Mouse (Mus musculus) thymus, adult 2 months (tissue): ENCODE measurements around the gene Cxcr5. TPM values are rescaled to one million over a fixed set of nuclear protein-coding genes. Genes with fewer than 3 reads are reported as not detected.
A peak's percentile ranks its signal among the peaks of the same experiment; 100 is the strongest.

ENCODE experiments used
- DNase-seq: peaks from one replicate; pipeline ENCODE4 v3.0.0; 2021
- H3K27ac ChIP-seq: fragments of 200-500 bp; 2 replicates; pipeline ENCODE4 v1.5.1; 2012; ENCODE audit warnings: low read length, control low read depth; ENCODE audit not compliant: control insufficient read depth, insufficient read depth
- H3K27me3 ChIP-seq: fragments of 200-500 bp; 2 replicates; pipeline ENCODE4 v1.6.1; 2012; ENCODE audit warnings: mild to moderate bottlenecking, low read length, moderate library complexity, mixed read lengths; ENCODE audit not compliant: control insufficient read depth, insufficient read depth
- H3K36me3 ChIP-seq: fragments of 200-500 bp; 2 replicates; pipeline ENCODE4 v1.6.1; 2012; ENCODE audit warnings: mild to moderate bottlenecking, low read length, moderate library complexity; ENCODE audit not compliant: control insufficient read depth, insufficient read depth
- H3K4me1 ChIP-seq: fragments of 200-500 bp; replicated peaks from 2 replicates; pipeline ENCODE4 v1.6.1; 2012; ENCODE audit warnings: low read length; ENCODE audit not compliant: control insufficient read depth, insufficient read depth
- H3K4me3 ChIP-seq: fragments of 200-500 bp; 2 replicates; pipeline ENCODE4 v1.5.1; 2012; ENCODE audit warnings: mild to moderate bottlenecking, low read length, control low read depth, moderate library complexity; ENCODE audit not compliant: control insufficient read depth, insufficient read depth
- CTCF ChIP-seq: fragments of 200-500 bp; IDR thresholded peaks from 2 replicates; pipeline ENCODE4 v1.5.1; 2012; ENCODE audit warnings: mild to moderate bottlenecking, control low read depth, low read length, moderate library complexity, borderline replicate concordance; ENCODE audit not compliant: control insufficient read depth, poor library complexity, insufficient read depth; ENCODE audit errors: extremely low read depth
- POLR2A ChIP-seq: fragments of 200-500 bp; IDR thresholded peaks from 2 replicates; pipeline ENCODE4 v1.6.1; 2012; ENCODE audit warnings: mild to moderate bottlenecking, low read length, control low read depth, moderate library complexity; ENCODE audit not compliant: control insufficient read depth, poor library complexity, insufficient read depth; ENCODE audit errors: extremely low read depth
- WGBS: fragments of 180-500 bp; shearing (Covaris S2); methylation state at CpG from one replicate; pipeline ENCODE4 v1.1.7; 2018; 5-methylcytosine and 5-hydroxymethylcytosine counted together
- polyA plus RNA-seq: library from polyadenylated mRNA; depleted of rRNA; stranded (reverse); fragments of >200 nt; gene quantifications from 2 replicates; pipeline ENCODE4 v1.2.3, GENCODE M21; 2012

Cxcr5 gene
- polyA plus RNA-seq, 1 experiment, result 7.7 TPM

GRCm38 (mm10) chr9:44504893-44505823 lies 56.5 kb downstream of the Cxcr5 start:
- H3K4me1 ChIP-seq, result peaks cover 12% of the 10 kb centered on the region
- DNase-seq, result no peak
- no peaks in the 10 kb centered on the region for H3K27me3 ChIP-seq
- H3K36me3 ChIP-seq, result no peaks in the 10 kb centered on the region; the same call in 1 of the 2 replicates
- no peak overlapping the region for H3K27ac ChIP-seq
- H3K4me3 ChIP-seq, result no peak overlapping the region
- 96% methylated on average over 20 of the region's 20 CpGs for WGBS
- no peak for TF ChIP-seq CTCF
- no peak for TF ChIP-seq POLR2A

- no peaks in the 10 kb centered on the region for H3K27me3 ChIP-seq
- H3K4me3 ChIP-seq, result no peak overlapping the region
- DNase-seq, result peak; percentile 89
- H3K27ac ChIP-seq, result no peak overlapping the region
- no peaks in the 10 kb centered on the region; the same call in 1 of the 2 replicates for H3K36me3 ChIP-seq
- 4% methylated on average over 4 of the region's 4 CpGs for WGBS
- no peak for TF ChIP-seq CTCF
- H3K4me1 ChIP-seq, result peaks cover 22% of the 10 kb centered on the region
Measured at GRCm38 (mm10) chr9:44502006-44502405, 59.7 kb downstream of the Cxcr5 start.

- no peak overlapping the region for H3K27ac ChIP-seq
- no peaks in the 10 kb centered on the region for H3K36me3 ChIP-seq
- 89% methylated on average over 10 of the region's 10 CpGs for WGBS
- H3K4me3 ChIP-seq, result no peak overlapping the region
- DNase-seq, result no peak
- peaks cover 28% of the 10 kb centered on the region for H3K4me1 ChIP-seq
- H3K27me3 ChIP-seq, result no peaks in the 10 kb centered on the region
- TF ChIP-seq CTCF (no peak), POLR2A (no peak)
Measured at GRCm38 (mm10) chr9:44501206-44501879, 60.3 kb downstream of the Cxcr5 start.

GRCm38 (mm10) chr9:44500638-44501175 lies 61.0 kb downstream of the Cxcr5 start:
- 92% methylated on average over 8 of the region's 8 CpGs for WGBS
- no peak overlapping the region for H3K4me3 ChIP-seq
- H3K27ac ChIP-seq, result no peak overlapping the region
- no peaks in the 10 kb centered on the region for H3K36me3 ChIP-seq
- H3K27me3 ChIP-seq, result no peaks in the 10 kb centered on the region
- no peak for TF ChIP-seq POLR2A
- no peak for TF ChIP-seq CTCF
- peaks cover 31% of the 10 kb centered on the region for H3K4me1 ChIP-seq
- DNase-seq, result no peak

GRCm38 (mm10) chr9:44500163-44500533 lies 61.5 kb downstream of the Cxcr5 start:
- Histone ChIP-seq H3K27me3 (no peaks in the 10 kb centered on the region), H3K4me3 (no peak overlapping the region), H3K36me3 (no peaks in the 10 kb centered on the region), H3K4me1 (peaks cover 35% of the 10 kb centered on the region), H3K27ac (no peak overlapping the region)
- no peak for TF ChIP-seq POLR2A
- TF ChIP-seq CTCF, result no peak
- 90% methylated on average over 5 of the region's 5 CpGs for WGBS
- no peak for DNase-seq

GRCm38 (mm10) chr9:44499356-44500162 lies 62.1 kb downstream of the Cxcr5 start:
- no peak for TF ChIP-seq POLR2A
- no peak for TF ChIP-seq CTCF
- Histone ChIP-seq H3K4me3 (no peak overlapping the region), H3K27me3 (no peaks in the 10 kb centered on the region), H3K36me3 (no peaks in the 10 kb centered on the region), H3K4me1 (peaks cover 41% of the 10 kb centered on the region), H3K27ac (no peak overlapping the region)
- no peak for DNase-seq
- WGBS, result 65% methylated on average over 20 of the region's 20 CpGs
